Mouse (Mus musculus) forebrain, embryonic 12.5 days (tissue): ENCODE measurements around the gene Dusp1. TPM values are rescaled to one million over a fixed set of nuclear protein-coding genes. Genes with fewer than 3 reads are reported as not detected.

Experiments used
- ATAC-seq: fragments of 200-750 bp; cut with Nextera tagmentation; 2 replicates; pipeline ENCODE4 v1.8.0; 2017; ENCODE audit warnings: moderate TSS enrichment; ENCODE audit not compliant: low FRiP score
- H3K27ac ChIP-seq: fragments of 300-500 bp; sonication (generic); 2 replicates; pipeline ENCODE4 v1.5.1; 2016; ENCODE audit warnings: mild to moderate bottlenecking
- H3K27me3 ChIP-seq: fragments of 300-500 bp; sonication (generic); 2 replicates; pipeline ENCODE4 v1.6.1; 2016; ENCODE audit warnings: mild to moderate bottlenecking
- H3K36me3 ChIP-seq: fragments of 300-500 bp; sonication (generic); replicated peaks from 2 replicates; pipeline ENCODE4 v1.6.1; 2016; ENCODE audit warnings: mild to moderate bottlenecking
- H3K4me1 ChIP-seq: fragments of 300-500 bp; sonication (generic); 2 replicates; pipeline ENCODE4 v1.6.1; 2016
- H3K4me2 ChIP-seq: fragments of 300-500 bp; sonication (generic); 2 replicates; pipeline ENCODE4 v1.6.1; 2016; ENCODE audit warnings: mild to moderate bottlenecking, moderate library complexity
- H3K4me3 ChIP-seq: fragments of 300-500 bp; sonication (generic); replicated peaks from 2 replicates; pipeline ENCODE4 v1.5.1; 2016; ENCODE audit warnings: mild to moderate bottlenecking
- H3K9ac ChIP-seq: fragments of 300-500 bp; sonication (generic); 2 replicates; pipeline ENCODE4 v1.6.1; 2016; ENCODE audit warnings: mild to moderate bottlenecking
- H3K9me3 ChIP-seq: fragments of 300-500 bp; sonication (generic); 2 replicates; pipeline ENCODE4 v1.6.1; 2016
- WGBS: fragments of 180-500 bp; shearing (Covaris S2); methylation state at CpG from one replicate; pipeline ENCODE4 v1.1.7; 2016; 5-methylcytosine and 5-hydroxymethylcytosine counted together
- polyA plus RNA-seq: library from polyadenylated mRNA; unstranded; fragments of >200 nt; fragmentation: Nextera tagmentation; extraction: Ambion mirVana; gene quantifications from 2 replicates; pipeline ENCODE4 v1.2.1, GENCODE M21; 2016

Dusp1 gene
- polyA plus RNA-seq, 1 experiment from 2014 or later: 39.8 TPM

DNA sequence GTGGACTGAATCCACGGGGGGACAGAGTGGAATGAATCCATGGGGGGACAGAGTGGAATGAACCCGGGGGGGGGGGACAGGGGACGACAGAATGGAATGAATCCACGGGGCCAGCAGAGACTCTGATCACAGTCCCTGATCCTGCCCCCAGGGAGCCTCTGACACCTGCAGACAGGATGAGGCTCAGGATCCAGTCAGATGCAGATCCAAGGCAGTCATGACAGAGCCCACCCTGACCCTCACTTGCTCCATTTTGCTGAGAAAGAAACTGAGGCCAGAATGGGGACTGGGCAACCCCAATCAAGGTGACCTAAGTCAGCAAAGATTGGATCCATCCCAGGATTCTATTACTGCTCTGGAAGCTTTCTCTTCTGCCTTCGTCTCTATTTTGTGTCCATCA is 13.4 kb downstream of the Dusp1 start:
- ATAC-seq: no peak

DNA sequence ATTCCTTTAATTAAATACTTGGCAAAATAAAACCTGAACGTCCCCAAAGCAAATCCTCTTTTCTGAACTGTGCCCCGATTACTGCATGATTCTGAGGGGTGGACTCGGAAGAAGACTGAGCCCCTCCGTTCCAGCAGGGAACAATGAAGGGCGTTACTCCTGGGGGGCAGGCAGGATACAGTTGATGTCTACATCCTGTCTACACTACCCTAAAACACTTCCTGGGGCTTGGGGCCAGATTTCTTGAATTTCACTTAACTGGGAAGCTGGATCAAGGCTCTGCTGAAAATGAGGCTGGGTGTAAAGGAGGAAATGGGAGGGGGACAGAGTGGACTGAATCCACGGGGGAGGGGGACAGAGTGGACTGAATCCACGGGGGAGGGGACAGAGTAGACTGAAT is 14.2 kb downstream of the Dusp1 start:
- Histone ChIP-seq H3K27me3 (peaks cover 20% of the 10 kb centered on the region), H3K4me2 (no peak overlapping the region), H3K9ac (no peak overlapping the region), H3K9me3 (no peaks in the 10 kb centered on the region), H3K4me3 (no peak overlapping the region), H3K4me1 (no peaks in the 10 kb centered on the region), H3K27ac (no peak overlapping the region), H3K36me3 (no peaks in the 10 kb centered on the region)
- no peak for ATAC-seq
- 43% methylated on average over 7 of the region's 7 CpGs for WGBS

More for the DNA sequence above, 13.4 kb downstream of the Dusp1 start:
- no peaks in the 10 kb centered on the region for H3K4me1 ChIP-seq
- no peak overlapping the region for H3K4me2 ChIP-seq
- no peak overlapping the region for H3K9ac ChIP-seq
- peaks cover 20% of the 10 kb centered on the region for H3K27me3 ChIP-seq
- no peak overlapping the region for H3K27ac ChIP-seq
- H3K9me3 ChIP-seq: no peaks in the 10 kb centered on the region
- WGBS: 12% methylated on average over 5 of the region's 5 CpGs
- no peak overlapping the region for H3K4me3 ChIP-seq
- H3K36me3 ChIP-seq: no peaks in the 10 kb centered on the region

DNA sequence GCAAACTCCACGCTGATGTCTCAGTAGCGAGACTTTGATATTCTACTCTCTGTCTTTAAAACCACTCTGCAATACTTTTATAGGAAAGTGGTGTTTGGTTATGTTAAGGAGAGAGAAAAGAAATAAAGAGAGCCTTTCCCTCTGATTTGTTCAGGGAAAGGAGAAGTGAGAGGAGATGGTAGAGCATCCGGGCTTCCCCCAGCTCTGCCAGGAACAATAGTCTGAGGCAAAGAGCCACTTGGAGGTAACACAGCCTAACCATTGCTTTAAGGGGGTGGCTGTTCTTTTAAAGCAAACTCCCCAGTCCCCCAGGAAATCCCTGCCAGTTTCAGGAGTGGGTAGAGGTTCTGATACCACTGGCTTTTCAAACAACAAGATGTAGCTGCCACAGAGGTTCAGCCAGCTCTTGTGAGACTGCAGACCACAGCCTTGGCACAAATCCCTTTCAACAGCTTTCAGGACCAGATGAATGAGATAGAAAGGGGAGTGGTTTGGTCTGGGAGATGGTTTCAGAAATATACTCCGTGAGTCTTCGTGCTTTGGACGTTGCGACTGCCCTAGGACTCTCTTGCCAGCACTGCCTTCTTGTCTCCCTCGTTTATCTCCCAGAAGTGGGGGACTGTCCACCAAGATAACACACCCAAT is 17.5 kb downstream of the Dusp1 start:
- no peaks in the 10 kb centered on the region for H3K4me1 ChIP-seq
- H3K27me3 ChIP-seq: peaks cover 10% of the 10 kb centered on the region
- WGBS: 89% methylated on average over 8 of the region's 8 CpGs
- no peak overlapping the region for H3K4me3 ChIP-seq
- no peak overlapping the region for H3K4me2 ChIP-seq
- ATAC-seq: no peak
- H3K9me3 ChIP-seq: no peaks in the 10 kb centered on the region
- no peak overlapping the region for H3K9ac ChIP-seq
- H3K36me3 ChIP-seq: no peaks in the 10 kb centered on the region
- no peak overlapping the region for H3K27ac ChIP-seq

GRCm38 (mm10) chr17:26540083-26540482 is 21.8 kb downstream of the Dusp1 start:
- Histone ChIP-seq H3K4me3 (no peak overlapping the region), H3K9me3 (no peaks in the 10 kb centered on the region), H3K4me1 (no peaks in the 10 kb centered on the region), H3K9ac (no peak overlapping the region), H3K27ac (no peak overlapping the region), H3K36me3 (no peaks in the 10 kb centered on the region), H3K27me3 (0 out of 2 replicates have a peak, but pooled peaks cover 2% of the 10 kb centered on the region), H3K4me2 (no peak overlapping the region)
- 86% methylated on average over 5 of the region's 5 CpGs for WGBS
- no peak for ATAC-seq

- 0 out of 2 replicates have a peak, but pooled peaks cover 2% of the 10 kb centered on the region for H3K27me3 ChIP-seq
- no peaks in the 10 kb centered on the region for H3K36me3 ChIP-seq
- no peak for ATAC-seq
- no peak overlapping the region for H3K4me2 ChIP-seq
- H3K9ac ChIP-seq: no peak overlapping the region
- H3K9me3 ChIP-seq: no peaks in the 10 kb centered on the region
- no peak overlapping the region for H3K4me3 ChIP-seq
- no peaks in the 10 kb centered on the region for H3K4me1 ChIP-seq
- no peak overlapping the region for H3K27ac ChIP-seq
- WGBS: 33% methylated on average over 6 of the region's 6 CpGs
Observed at GRCm38 (mm10) chr17:26537722-26538471, 24.0 kb downstream of the Dusp1 start.

GRCm38 (mm10) chr17:26535251-26536136 is 26.4 kb downstream of the Dusp1 start:
- H3K4me1 ChIP-seq: no peaks in the 10 kb centered on the region
- no peaks in the 10 kb centered on the region for H3K36me3 ChIP-seq
- no peak overlapping the region for H3K9ac ChIP-seq
- H3K9me3 ChIP-seq: no peaks in the 10 kb centered on the region
- WGBS: 78% methylated on average over 7 of the region's 7 CpGs
- no peak overlapping the region for H3K27ac ChIP-seq
- no peak overlapping the region for H3K4me3 ChIP-seq
- H3K4me2 ChIP-seq: no peak overlapping the region
- H3K27me3 ChIP-seq: 0 out of 2 replicates have a peak, but pooled peaks cover 2% of the 10 kb centered on the region
- no peak for ATAC-seq

- 92% methylated on average over 5 of the region's 5 CpGs for WGBS
- Histone ChIP-seq H3K9ac (no peak overlapping the region), H3K4me1 (no peaks in the 10 kb centered on the region), H3K27ac (no peak overlapping the region), H3K36me3 (no peaks in the 10 kb centered on the region), H3K27me3 (0 out of 2 replicates have a peak, but pooled peaks cover 2% of the 10 kb centered on the region), H3K4me3 (no peak overlapping the region), H3K9me3 (no peaks in the 10 kb centered on the region), H3K4me2 (no peak overlapping the region)
- no peak for ATAC-seq
Observed at GRCm38 (mm10) chr17:26534695-26535094, 27.2 kb downstream of the Dusp1 start.

DNA sequence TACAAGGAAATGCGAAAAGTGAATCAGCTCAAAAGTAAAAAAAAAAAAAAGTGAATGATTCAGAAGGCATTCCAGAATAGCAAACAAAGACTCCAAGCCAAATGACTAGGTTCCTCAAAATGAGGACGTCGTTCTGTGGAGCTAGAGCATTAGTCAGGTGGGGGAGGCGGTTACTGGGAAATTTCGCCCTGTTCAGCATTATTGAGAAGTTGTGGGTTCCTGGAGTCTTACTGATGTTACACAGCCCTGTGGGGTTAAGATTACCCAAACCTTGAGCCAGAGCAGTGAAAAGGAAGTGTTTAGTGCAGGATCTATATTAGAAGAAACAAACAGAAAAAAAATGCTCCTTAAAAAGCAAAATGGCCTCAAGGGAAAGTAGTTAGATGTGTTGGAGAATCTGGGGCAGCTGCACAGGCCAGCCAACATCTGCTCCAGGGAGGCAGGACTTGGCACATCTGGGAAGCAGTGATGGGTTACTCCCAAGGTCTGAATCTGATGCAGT is 28.0 kb downstream of the Dusp1 start:
- no peaks in the 10 kb centered on the region for H3K4me1 ChIP-seq
- no peak for ATAC-seq
- no peaks in the 10 kb centered on the region for H3K9me3 ChIP-seq
- H3K4me2 ChIP-seq: no peak overlapping the region
- 0 out of 2 replicates have a peak, but pooled peaks cover 2% of the 10 kb centered on the region for H3K27me3 ChIP-seq
- 78% methylated on average over 5 of the region's 5 CpGs for WGBS
- H3K4me3 ChIP-seq: no peak overlapping the region
- no peak overlapping the region for H3K9ac ChIP-seq
- H3K36me3 ChIP-seq: no peaks in the 10 kb centered on the region
- no peak overlapping the region for H3K27ac ChIP-seq

DNA sequence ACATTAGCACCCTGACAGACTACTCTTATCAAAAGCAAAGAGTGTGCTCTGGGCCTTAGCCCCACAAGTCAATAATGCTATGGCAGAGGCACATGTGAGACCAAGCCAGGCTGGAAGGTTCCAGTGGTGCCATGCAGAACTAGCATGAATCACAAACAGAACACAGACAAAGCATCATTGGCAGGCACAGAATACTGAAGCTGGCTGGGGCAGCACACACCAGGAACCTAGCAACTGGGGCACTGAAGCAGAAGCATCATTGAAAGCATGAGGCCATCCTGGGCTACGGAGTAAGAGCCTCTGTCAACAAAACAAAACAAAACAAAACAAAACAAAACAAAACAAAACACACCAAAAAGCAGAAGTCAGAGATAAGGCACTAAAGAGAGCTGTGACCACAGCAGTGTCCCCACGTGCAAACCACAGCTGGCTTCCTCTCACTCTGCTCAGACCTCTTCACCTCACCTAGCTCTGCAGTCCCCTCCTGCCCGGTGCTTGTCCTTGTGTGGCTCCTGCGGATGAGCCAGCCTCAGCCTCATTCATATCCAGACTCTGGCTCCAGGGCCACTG is 29.4 kb downstream of the Dusp1 start:
- H3K9me3 ChIP-seq: no peaks in the 10 kb centered on the region
- ATAC-seq: no peak
- no peak overlapping the region for H3K4me3 ChIP-seq
- 54% methylated on average over 4 of the region's 4 CpGs for WGBS
- no peak overlapping the region for H3K27ac ChIP-seq
- H3K4me2 ChIP-seq: no peak overlapping the region
- no peak overlapping the region for H3K9ac ChIP-seq
- 0 out of 2 replicates have a peak, but pooled peaks cover 2% of the 10 kb centered on the region for H3K27me3 ChIP-seq
- no peaks in the 10 kb centered on the region for H3K4me1 ChIP-seq
- no peaks in the 10 kb centered on the region for H3K36me3 ChIP-seq

- no peak overlapping the region for H3K27ac ChIP-seq
- H3K4me1 ChIP-seq: no peaks in the 10 kb centered on the region
- ATAC-seq: no peak
- H3K9me3 ChIP-seq: no peaks in the 10 kb centered on the region
- H3K36me3 ChIP-seq: no peaks in the 10 kb centered on the region
- no peak overlapping the region for H3K9ac ChIP-seq
- H3K4me2 ChIP-seq: no peak overlapping the region
- 88% methylated on average over 7 of the region's 7 CpGs for WGBS
- H3K27me3 ChIP-seq: 0 out of 2 replicates have a peak, but pooled peaks cover 2% of the 10 kb centered on the region
- H3K4me3 ChIP-seq: no peak overlapping the region
Observed at GRCm38 (mm10) chr17:26531395-26532027, 30.4 kb downstream of the Dusp1 start.

DNA sequence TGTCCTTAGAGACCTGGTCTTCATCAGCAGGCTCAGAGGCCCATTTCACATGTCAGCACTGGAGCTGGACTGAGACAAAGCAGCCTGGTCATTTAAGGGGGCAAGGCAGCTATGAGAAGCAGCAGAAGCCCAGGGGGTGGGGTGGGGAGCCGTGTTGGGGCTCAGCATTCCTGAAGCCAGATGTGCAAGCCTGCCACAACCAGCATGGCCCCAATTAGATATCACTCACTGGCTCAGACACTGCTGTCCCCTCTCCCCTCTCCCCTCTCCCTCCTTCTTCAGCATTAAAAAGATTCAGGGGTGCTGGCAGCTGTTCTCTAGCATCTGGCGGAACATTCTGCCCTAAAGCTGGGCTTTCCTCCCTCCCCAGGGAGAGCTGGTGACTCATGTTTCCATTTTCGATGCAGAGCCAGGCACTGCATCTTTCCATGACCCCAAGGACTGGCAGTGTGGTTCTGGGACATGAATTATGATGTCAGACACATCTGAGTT is 31.3 kb downstream of the Dusp1 start:
- Histone ChIP-seq H3K4me2 (no peak overlapping the region), H3K36me3 (no peaks in the 10 kb centered on the region), H3K4me1 (no peaks in the 10 kb centered on the region), H3K9me3 (no peaks in the 10 kb centered on the region), H3K27ac (no peak overlapping the region), H3K4me3 (no peak overlapping the region), H3K27me3 (no peaks in the 10 kb centered on the region), H3K9ac (no peak overlapping the region)
- 65% methylated on average over 3 of the region's 3 CpGs for WGBS
- ATAC-seq: no peak
